Mouse (Mus musculus): ENCODE data around the gene Olfr223.

- no peak for TF ChIP-seq CTCF (IDR thresholded peaks at IDR 0.05; ENCODE audit: borderline replicate concordance, insufficient read depth, low read length)
- no peak for TF ChIP-seq POLR2A (IDR thresholded peaks at IDR 0.05; ENCODE audit: low read depth, low read length)
These were observed 51.8 kb downstream of the Olfr223 start, which contains the start of gene Nlrp3 for GRCm38 (mm10) chr11:59541324-59541723.

All from embryonic fibroblast, embryonic 13.5 days (primary cell).